Mouse (Mus musculus) forebrain, embryonic 13.5 days (tissue): ENCODE measurements at regions not wholly inside any gene's neighbourhood (a gene's known extent, or its start where the extent isn't known, plus 50 kb on each side); places are given as distances from the start of the nearest gene placed in this dataset.
"Not testable (repeated sequence)": the region's sequence is repeated elsewhere in the genome, so short reads cannot be mapped to it uniquely, and the experiment has no call there.

ENCODE experiments used
- ATAC-seq: fragments of 200-750 bp; cut with Nextera tagmentation; 2 replicates; pipeline ENCODE4 v1.8.0; 2017
- H3K27ac ChIP-seq: fragments of 300-500 bp; sonication (generic); 2 replicates; pipeline ENCODE4 v1.5.1; 2015; ENCODE audit warnings: inconsistent platforms, mild to moderate bottlenecking, moderate library complexity
- H3K27me3 ChIP-seq: fragments of 300-500 bp; sonication (generic); 2 replicates; pipeline ENCODE4 v1.6.1; 2015; ENCODE audit warnings: mild to moderate bottlenecking, inconsistent platforms
- H3K36me3 ChIP-seq: fragments of 300-500 bp; sonication (generic); 2 replicates; pipeline ENCODE4 v1.6.1; 2015; ENCODE audit warnings: mild to moderate bottlenecking, inconsistent platforms; ENCODE audit not compliant: poor library complexity, severe bottlenecking
- H3K4me1 ChIP-seq: fragments of 300-500 bp; sonication (generic); 2 replicates; pipeline ENCODE4 v1.6.1; 2015; ENCODE audit warnings: inconsistent platforms
- H3K4me2 ChIP-seq: fragments of 300-500 bp; sonication (generic); 2 replicates; pipeline ENCODE4 v1.6.1; 2015; ENCODE audit warnings: inconsistent platforms, mild to moderate bottlenecking, moderate library complexity
- H3K4me3 ChIP-seq: fragments of 300-500 bp; sonication (generic); 2 replicates; pipeline ENCODE4 v1.5.1; 2015; ENCODE audit warnings: mild to moderate bottlenecking, inconsistent platforms
- H3K9ac ChIP-seq: fragments of 300-500 bp; sonication (generic); 2 replicates; pipeline ENCODE4 v1.6.1; 2015; ENCODE audit warnings: mild to moderate bottlenecking, inconsistent platforms
- H3K9me3 ChIP-seq: fragments of 300-500 bp; sonication (generic); replicated peaks from 2 replicates; pipeline ENCODE4 v1.6.1; 2016; ENCODE audit warnings: inconsistent platforms
- WGBS: fragments of 180-500 bp; shearing (Covaris S2); methylation state at CpG from one replicate; pipeline ENCODE4 v1.1.7; 2015; 5-methylcytosine and 5-hydroxymethylcytosine counted together

DNA sequence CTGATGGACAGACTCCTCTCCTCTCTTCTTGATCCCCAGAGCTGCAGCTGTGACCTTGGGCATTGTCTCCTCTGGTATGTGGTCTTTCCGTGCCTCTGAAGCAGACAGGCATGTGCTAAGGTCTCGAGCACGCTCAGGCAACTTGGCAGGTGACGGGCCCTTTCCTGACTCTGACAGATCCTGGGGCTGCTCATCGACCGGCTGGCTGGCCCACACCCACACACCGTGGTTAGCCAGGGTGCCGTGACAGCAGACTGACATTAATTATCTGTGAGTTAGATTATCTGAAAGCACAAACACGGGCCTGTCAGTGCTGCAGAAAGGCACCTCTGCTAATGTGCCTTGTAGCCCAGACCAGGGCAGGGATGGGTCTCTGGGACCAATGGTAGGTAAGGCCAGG lies 298.5 kb upstream of the Kdm8 start:
- Histone ChIP-seq H3K36me3 (no peaks in the 10 kb centered on the region), H3K27ac (no peak overlapping the region), H3K9ac (no peak overlapping the region), H3K4me2 (no peak overlapping the region), H3K4me1 (no peaks in the 10 kb centered on the region), H3K4me3 (no peak overlapping the region), H3K27me3 (no peaks in the 10 kb centered on the region), H3K9me3 (no peaks in the 10 kb centered on the region)
- ATAC-seq = no peak
- 69% methylated on average over 9 of the region's 9 CpGs for WGBS

DNA sequence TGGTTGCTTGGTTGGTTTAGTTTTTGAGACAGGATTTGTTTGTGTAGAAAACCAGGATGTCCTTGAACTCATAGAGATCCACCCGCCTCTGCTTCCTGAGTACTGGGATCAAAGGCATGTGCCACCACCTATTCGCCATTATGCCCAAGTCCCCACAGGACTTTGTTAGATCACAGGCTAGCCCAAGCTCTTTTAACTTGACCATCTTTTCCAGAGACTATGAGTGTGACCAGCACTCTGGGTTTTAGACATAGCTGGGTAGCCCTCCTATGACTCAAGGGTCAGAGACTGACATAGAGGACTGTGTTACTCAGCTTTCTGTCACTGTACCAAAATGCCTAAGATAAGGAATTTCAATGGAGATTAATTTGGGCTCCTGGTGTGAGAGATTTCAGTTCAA lies 295.3 kb upstream of the Kdm8 start:
- Histone ChIP-seq H3K9ac (no peak overlapping the region), H3K4me1 (no peaks in the 10 kb centered on the region), H3K36me3 (no peaks in the 10 kb centered on the region), H3K27me3 (no peaks in the 10 kb centered on the region; the same call in 1 of the 2 replicates), H3K27ac (no peak overlapping the region), H3K4me3 (no peak overlapping the region), H3K9me3 (no peaks in the 10 kb centered on the region), H3K4me2 (no peak overlapping the region)
- WGBS = 93% methylated on average over 2 of the region's 2 CpGs
- ATAC-seq = no peak

DNA sequence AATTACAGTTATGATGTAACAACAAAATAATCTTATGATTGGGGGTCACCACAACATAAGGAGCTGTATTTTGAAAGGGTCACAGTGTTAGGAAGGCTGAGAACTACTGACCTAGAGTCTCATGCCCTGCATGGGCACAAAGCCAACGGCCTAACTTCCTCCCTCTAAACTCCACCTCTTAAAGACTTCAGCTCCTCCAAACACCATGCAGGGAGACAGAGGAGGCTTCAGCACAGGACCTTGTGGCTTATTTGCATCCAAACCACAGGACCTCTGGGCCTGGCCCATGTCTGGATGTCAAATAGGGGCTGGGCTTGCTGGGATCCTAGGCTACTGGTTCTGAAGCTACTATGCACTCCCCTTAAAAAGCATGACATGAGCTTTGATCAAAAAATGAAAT lies 294.7 kb upstream of the Kdm8 start:
- Histone ChIP-seq H3K36me3 (no peaks in the 10 kb centered on the region), H3K27me3 (no peaks in the 10 kb centered on the region; the same call in 1 of the 2 replicates), H3K4me2 (no peak overlapping the region), H3K9ac (no peak overlapping the region), H3K27ac (no peak overlapping the region), H3K4me1 (no peaks in the 10 kb centered on the region), H3K9me3 (no peaks in the 10 kb centered on the region), H3K4me3 (no peak overlapping the region)
- no peak for ATAC-seq
- WGBS = 83% methylated on average over 1 of the region's 1 CpGs

DNA sequence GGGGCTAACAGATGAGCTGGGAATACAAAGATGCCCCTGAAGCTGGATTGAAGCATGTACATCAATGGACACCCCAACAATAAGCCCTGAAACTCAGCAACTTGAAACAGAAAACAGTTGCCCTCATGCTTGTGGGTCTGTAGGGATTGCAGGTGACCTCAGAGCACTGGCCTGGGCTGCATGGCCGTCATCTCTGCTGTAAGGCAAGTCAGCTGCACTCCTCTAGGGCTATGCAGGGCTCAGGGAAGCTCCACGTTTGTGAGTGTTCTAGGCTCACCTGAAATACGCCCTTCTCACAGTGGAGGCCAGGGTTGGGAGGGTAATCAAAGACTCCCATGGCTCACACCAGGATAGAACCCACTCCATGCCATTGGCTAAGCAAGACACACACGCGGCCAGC lies 292.2 kb upstream of the Kdm8 start:
- Histone ChIP-seq H3K4me2 (no peak overlapping the region), H3K4me1 (no peaks in the 10 kb centered on the region), H3K4me3 (no peak overlapping the region), H3K9ac (no peak overlapping the region), H3K27me3 (no peaks in the 10 kb centered on the region; the same call in none of the 2 replicates), H3K27ac (no peak overlapping the region), H3K9me3 (no peaks in the 10 kb centered on the region), H3K36me3 (no peaks in the 10 kb centered on the region)
- 86% methylated on average over 5 of the region's 5 CpGs for WGBS
- ATAC-seq = no peak

DNA sequence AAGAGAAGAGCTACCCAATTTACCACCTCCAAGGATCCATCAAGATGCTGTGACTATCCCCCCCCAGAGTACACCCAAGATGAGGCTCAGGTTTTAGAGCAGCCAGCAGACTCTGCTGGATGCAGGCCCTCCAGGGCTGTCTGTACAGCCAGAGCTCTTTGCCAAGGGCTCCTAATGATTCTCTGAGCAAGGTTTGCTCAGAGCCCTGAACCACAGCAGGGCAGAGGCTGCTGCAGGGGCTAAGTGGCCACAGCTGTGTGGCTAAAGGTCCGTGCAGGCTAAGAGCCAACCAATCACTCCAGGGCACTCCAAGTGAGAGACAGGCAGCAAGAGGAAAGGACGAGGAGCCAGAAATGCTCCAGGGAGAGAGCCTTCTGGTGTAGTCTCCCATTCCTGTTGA lies 289.2 kb upstream of the Kdm8 start:
- no peaks in the 10 kb centered on the region for H3K9me3 ChIP-seq
- no peak overlapping the region for H3K9ac ChIP-seq
- H3K4me3 ChIP-seq = no peak overlapping the region
- no peak overlapping the region for H3K4me2 ChIP-seq
- WGBS = 56% methylated on average over 2 of the region's 2 CpGs
- no peaks in the 10 kb centered on the region for H3K4me1 ChIP-seq
- no peak for ATAC-seq
- H3K36me3 ChIP-seq = no peaks in the 10 kb centered on the region
- no peaks in the 10 kb centered on the region; the same call in none of the 2 replicates for H3K27me3 ChIP-seq
- no peak overlapping the region for H3K27ac ChIP-seq

DNA sequence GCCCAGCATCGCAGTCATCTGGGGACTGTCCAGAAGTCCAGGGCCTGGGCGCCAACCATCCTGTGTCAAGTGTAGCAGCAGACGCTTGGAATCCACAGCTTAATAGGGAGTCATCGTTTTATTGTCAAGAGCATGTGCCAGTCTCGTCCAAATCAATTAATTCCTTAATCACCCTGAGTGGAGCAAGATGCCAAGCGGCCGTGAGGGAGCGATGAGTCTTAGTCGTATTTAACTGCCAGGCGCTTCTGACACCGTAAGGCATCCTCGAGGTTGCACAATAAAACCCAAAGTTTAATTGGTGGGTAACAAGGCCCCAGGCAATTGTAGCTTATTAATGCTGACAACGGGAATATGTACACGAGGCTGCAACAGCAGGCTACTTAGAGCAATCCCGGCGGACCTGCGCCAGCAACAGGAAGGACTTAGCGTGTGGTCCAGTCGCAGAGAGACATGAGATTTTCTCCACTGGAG lies 277.6 kb upstream of the Kdm8 start:
- ATAC-seq = peak; percentile 65; the same call in 1 of the 2 replicates
- Histone ChIP-seq H3K36me3 (no peaks in the 10 kb centered on the region), H3K27ac (no peak overlapping the region), H3K27me3 (no peaks in the 10 kb centered on the region), H3K4me3 (no peak overlapping the region), H3K4me1 (no peaks in the 10 kb centered on the region), H3K9ac (no peak overlapping the region), H3K4me2 (no peak overlapping the region), H3K9me3 (0 out of 2 replicates have a peak, but pooled peaks cover 7% of the 10 kb centered on the region)
- 50% methylated on average over 19 of the region's 19 CpGs for WGBS

DNA sequence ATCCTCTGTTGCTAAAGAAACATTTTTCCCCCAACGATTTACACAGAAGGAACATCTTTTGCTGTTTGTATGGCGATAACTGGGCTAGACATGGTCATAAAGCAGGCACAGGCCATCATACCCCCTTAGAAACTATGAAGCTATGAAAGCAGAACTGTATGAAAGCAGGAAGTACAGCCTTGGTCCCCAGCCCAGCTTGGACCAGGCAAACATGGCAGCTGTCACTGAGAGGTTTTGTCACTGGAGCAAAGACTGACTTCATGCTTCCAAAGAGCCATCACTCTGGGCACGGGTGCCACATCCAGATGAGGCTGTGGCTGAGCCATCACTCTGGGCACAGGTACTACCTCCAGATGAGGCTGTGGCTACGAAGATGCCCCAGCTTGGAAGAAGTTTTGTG lies 276.8 kb upstream of the Kdm8 start:
- Histone ChIP-seq H3K36me3 (no peaks in the 10 kb centered on the region), H3K27me3 (no peaks in the 10 kb centered on the region), H3K4me1 (no peaks in the 10 kb centered on the region), H3K4me2 (no peak overlapping the region), H3K9me3 (0 out of 2 replicates have a peak, but pooled peaks cover 7% of the 10 kb centered on the region), H3K27ac (no peak overlapping the region), H3K9ac (no peak overlapping the region), H3K4me3 (no peak overlapping the region)
- 95% methylated on average over 4 of the region's 4 CpGs for WGBS
- ATAC-seq = no peak

DNA sequence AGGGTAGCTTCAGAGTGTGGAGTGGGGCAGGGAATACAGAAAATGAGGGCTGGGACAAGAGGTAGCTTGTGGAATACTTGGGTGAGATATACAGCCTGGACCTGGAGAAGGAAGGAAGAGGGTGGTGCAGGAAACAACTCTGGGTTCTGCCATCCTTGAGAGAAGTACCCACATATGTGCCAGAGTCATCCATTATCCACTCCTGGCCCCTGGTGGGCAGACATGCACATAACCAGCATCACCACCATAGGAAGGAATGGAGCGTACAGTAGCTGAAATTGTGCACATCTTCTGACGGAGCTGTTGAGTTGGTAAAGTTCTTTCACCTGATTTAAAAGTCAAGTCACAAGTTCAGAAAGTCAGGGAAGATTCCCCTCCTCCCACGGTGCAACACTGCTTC lies 262.9 kb upstream of the Kdm8 start:
- peak; percentile 74 for ATAC-seq
- H3K4me3 ChIP-seq = no peak overlapping the region
- no peaks in the 10 kb centered on the region for H3K36me3 ChIP-seq
- H3K4me1 ChIP-seq = peaks cover 8% of the 10 kb centered on the region; the same call in 1 of the 2 replicates
- H3K9me3 ChIP-seq = no peaks in the 10 kb centered on the region
- H3K4me2 ChIP-seq = no peak overlapping the region
- H3K9ac ChIP-seq = no peak overlapping the region
- no peak overlapping the region for H3K27ac ChIP-seq
- H3K27me3 ChIP-seq = peaks cover 29% of the 10 kb centered on the region
- WGBS = 87% methylated on average over 3 of the region's 3 CpGs

DNA sequence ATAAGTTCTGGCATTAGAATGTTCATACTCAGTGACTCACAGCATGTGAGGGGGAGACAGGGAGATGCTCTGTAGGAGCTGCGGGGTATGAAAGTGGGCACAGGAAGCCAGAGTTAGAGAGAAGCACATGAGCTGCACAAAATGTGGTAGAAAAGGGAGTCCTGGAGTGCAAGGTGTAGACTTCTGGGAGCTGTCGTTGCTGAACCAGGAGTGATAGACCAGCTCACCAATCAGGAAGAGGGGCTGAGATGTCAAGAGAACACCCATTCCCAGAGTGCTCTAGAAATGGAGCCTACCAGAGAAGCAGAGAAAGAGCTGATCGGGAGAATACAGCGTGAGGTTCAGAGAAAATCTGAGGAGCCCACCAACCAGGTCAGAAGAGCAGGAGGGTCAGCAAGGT lies 262.2 kb upstream of the Kdm8 start:
- H3K36me3 ChIP-seq = no peaks in the 10 kb centered on the region
- no peak overlapping the region for H3K9ac ChIP-seq
- no peak overlapping the region for H3K27ac ChIP-seq
- WGBS = 83% methylated on average over 4 of the region's 4 CpGs
- H3K4me1 ChIP-seq = peaks cover 8% of the 10 kb centered on the region; the same call in 1 of the 2 replicates
- no peaks in the 10 kb centered on the region for H3K9me3 ChIP-seq
- no peak overlapping the region for H3K4me3 ChIP-seq
- H3K4me2 ChIP-seq = no peak overlapping the region
- peaks cover 29% of the 10 kb centered on the region for H3K27me3 ChIP-seq
- ATAC-seq = no peak

DNA sequence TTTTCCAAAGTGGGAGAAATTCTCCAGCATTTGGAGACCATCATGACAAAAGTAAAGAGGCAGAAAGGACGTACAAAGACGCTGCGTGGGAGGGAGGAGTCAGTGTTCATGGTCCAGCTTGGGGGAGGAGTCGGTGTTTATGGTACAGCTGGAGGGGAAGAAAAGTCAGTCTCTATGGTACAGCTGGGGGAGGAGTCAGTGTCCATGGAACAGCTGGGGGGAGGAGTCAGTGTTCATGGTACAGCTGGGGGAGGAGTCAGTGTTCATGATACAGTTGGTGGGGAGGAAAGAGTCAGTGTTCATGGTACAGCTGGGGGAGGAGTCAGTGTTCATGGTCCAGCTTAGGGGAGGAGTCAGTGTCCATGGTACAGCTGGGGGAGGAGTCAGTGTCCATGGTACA lies 261.5 kb upstream of the Kdm8 start:
- not testable (repeated sequence) for H3K36me3 ChIP-seq, ATAC-seq, H3K9me3 ChIP-seq, H3K9ac ChIP-seq, H3K27ac ChIP-seq, H3K4me3 ChIP-seq, H3K4me2 ChIP-seq, H3K4me1 ChIP-seq
- 92% methylated on average over 4 of the region's 4 CpGs for WGBS
- H3K27me3 ChIP-seq = peaks cover 35% of the 10 kb centered on the region

DNA sequence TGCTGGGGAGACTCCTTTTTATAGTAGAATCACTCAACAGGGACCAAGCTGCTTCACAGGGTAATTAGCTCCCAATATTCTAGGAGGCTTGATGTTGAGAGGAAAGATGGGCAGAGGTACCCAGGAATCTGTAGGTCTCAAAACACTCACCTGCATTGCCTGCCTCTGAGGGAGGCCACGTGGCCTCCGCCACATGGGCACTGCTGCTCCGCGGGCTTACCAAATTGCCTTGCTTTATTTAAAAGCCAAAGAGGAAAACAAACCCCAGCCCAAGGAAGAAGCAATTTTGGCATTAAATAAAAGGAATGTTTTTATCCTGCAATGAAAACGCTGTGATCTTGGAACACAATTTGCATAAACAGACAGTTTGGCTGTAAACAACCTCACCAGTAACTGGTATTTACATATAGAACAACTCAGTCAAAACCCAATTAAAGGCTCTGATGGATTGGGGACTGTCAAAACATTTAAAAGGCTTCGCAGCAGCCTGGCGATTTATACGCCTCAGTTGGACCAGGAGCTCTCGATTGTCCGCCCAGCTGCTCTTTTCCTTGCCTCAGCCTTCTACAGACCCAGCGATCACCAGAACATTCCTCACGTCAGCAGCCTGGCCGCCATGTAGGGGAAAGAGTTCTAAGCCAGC lies 259.3 kb upstream of the Kdm8 start:
- Histone ChIP-seq H3K4me2 (no peak overlapping the region), H3K27me3 (peaks cover 33% of the 10 kb centered on the region), H3K4me3 (no peak overlapping the region), H3K9ac (no peak overlapping the region), H3K27ac (no peak overlapping the region), H3K4me1 (peaks cover 8% of the 10 kb centered on the region; the same call in 1 of the 2 replicates), H3K9me3 (no peaks in the 10 kb centered on the region), H3K36me3 (no peaks in the 10 kb centered on the region)
- WGBS = 39% methylated on average over 13 of the region's 13 CpGs
- peak; percentile 84 for ATAC-seq

DNA sequence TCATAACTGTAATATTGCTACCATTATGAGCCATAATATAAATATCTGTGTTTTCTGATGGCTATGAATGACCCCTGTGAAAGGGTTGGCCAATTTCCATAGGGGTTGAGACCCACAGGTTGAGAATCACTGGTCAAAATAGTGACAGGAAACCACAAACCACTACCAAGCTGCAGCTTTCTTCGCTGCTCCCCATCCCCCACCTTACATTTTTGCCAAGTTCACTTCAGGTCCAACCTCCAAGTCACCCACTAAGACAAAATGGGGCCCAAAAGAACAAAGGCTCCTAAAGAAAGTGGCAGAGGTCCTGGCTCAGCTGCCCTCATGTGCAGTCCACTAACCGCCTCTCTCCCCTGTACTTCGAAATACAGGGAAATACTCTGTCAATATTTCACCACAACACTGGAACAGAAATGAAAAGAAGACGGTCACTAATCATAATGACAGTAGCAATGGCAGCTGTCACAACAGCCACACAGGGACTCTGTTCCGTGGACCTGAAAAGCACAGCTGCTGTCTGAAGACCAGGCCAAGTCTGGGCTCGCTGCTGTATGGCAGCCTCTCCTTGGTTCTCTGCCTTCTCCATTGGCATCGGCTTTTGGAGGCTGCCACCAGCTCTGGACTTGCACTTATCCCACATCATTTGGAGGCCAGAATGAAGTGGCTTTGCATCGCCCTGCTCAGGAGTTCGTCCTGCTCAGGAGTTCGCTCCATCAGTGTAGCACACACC lies 257.3 kb upstream of the Kdm8 start:
- Histone ChIP-seq H3K4me1 (peaks cover 8% of the 10 kb centered on the region; the same call in 1 of the 2 replicates), H3K4me2 (no peak overlapping the region), H3K27ac (no peak overlapping the region), H3K36me3 (no peaks in the 10 kb centered on the region), H3K27me3 (peaks cover 27% of the 10 kb centered on the region), H3K4me3 (no peak overlapping the region), H3K9me3 (no peaks in the 10 kb centered on the region), H3K9ac (no peak overlapping the region)
- WGBS = 87% methylated on average over 10 of the region's 10 CpGs
- no peak for ATAC-seq
